Mouse (Mus musculus): ENCODE measurements at regions not wholly inside any gene's neighbourhood (a gene's known extent, or its start where the extent isn't known, plus 50 kb on each side); places are given as distances from the start of the nearest gene placed in this dataset.

GRCm38 (mm10) chr12:77575046-77575445, 337.1 kb downstream of the Fut8 start:
- TF ChIP-seq POLR2A (IDR thresholded peaks at IDR 0.05; ENCODE audit: low read depth, low read length) (no peak), CTCF (IDR thresholded peaks at IDR 0.05; ENCODE audit: extremely low read depth, insufficient read length, insufficient replicate concordance, low read depth, low read length) (no peak)
- Histone ChIP-seq H3K27me3 (ENCODE audit: control insufficient read depth, insufficient read depth, low read length) (no peaks in the 10 kb centered on the region), H3K36me3 (ENCODE audit: control insufficient read depth, insufficient read depth, low read length) (no peaks in the 10 kb centered on the region), H3K27ac (ENCODE audit: insufficient read depth, low read depth, low read length) (no peak overlapping the region), H3K4me3 (ENCODE audit: low read depth, low read length) (no peak overlapping the region), H3K4me1 (ENCODE audit: control insufficient read depth, insufficient read depth, insufficient read length, low read length) (peaks cover 3% of the 10 kb centered on the region; the same call in 1 of the 2 replicates)
- 59% methylated on average over 3 of the region's 3 CpGs for WGBS

- H3K4me1 ChIP-seq (ENCODE audit: control insufficient read depth, insufficient read depth, insufficient read length, low read length), result no peaks in the 10 kb centered on the region
- H3K4me3 ChIP-seq (ENCODE audit: low read depth, low read length), result no peak overlapping the region
- no peaks in the 10 kb centered on the region for H3K27me3 ChIP-seq (ENCODE audit: control insufficient read depth, insufficient read depth, low read length)
- no peaks in the 10 kb centered on the region for H3K36me3 ChIP-seq (ENCODE audit: control insufficient read depth, insufficient read depth, low read length)
- no peak overlapping the region for H3K27ac ChIP-seq (ENCODE audit: insufficient read depth, low read depth, low read length)
- WGBS, result 87% methylated on average over 2 of the region's 2 CpGs
- TF ChIP-seq POLR2A (IDR thresholded peaks at IDR 0.05; ENCODE audit: low read depth, low read length), result no peak
- no peak for TF ChIP-seq CTCF (IDR thresholded peaks at IDR 0.05; ENCODE audit: extremely low read depth, insufficient read length, insufficient replicate concordance, low read depth, low read length)
Measured at GRCm38 (mm10) chr12:77588297-77588696, 350.4 kb downstream of the Fut8 start.

GRCm38 (mm10) chr12:77589416-77589815, 351.5 kb downstream of the Fut8 start:
- TF ChIP-seq CTCF (IDR thresholded peaks at IDR 0.05; ENCODE audit: extremely low read depth, insufficient read length, insufficient replicate concordance, low read depth, low read length) (no peak), POLR2A (IDR thresholded peaks at IDR 0.05; ENCODE audit: low read depth, low read length) (no peak)
- H3K4me1 ChIP-seq (ENCODE audit: control insufficient read depth, insufficient read depth, insufficient read length, low read length), result no peaks in the 10 kb centered on the region
- 77% methylated on average over 5 of the region's 5 CpGs for WGBS
- H3K27ac ChIP-seq (ENCODE audit: insufficient read depth, low read depth, low read length), result no peak overlapping the region
- no peaks in the 10 kb centered on the region for H3K36me3 ChIP-seq (ENCODE audit: control insufficient read depth, insufficient read depth, low read length)
- no peak overlapping the region for H3K4me3 ChIP-seq (ENCODE audit: low read depth, low read length)
- H3K27me3 ChIP-seq (ENCODE audit: control insufficient read depth, insufficient read depth, low read length), result no peaks in the 10 kb centered on the region

GRCm38 (mm10) chr12:77594092-77594491, 356.2 kb downstream of the Fut8 start:
- 88% methylated on average over 1 of the region's 1 CpGs for WGBS
- Histone ChIP-seq H3K27me3 (ENCODE audit: control insufficient read depth, insufficient read depth, low read length) (no peaks in the 10 kb centered on the region), H3K36me3 (ENCODE audit: control insufficient read depth, insufficient read depth, low read length) (no peaks in the 10 kb centered on the region), H3K27ac (ENCODE audit: insufficient read depth, low read depth, low read length) (no peak overlapping the region), H3K4me3 (ENCODE audit: low read depth, low read length) (no peak overlapping the region), H3K4me1 (ENCODE audit: control insufficient read depth, insufficient read depth, insufficient read length, low read length) (no peaks in the 10 kb centered on the region)
- no peak for TF ChIP-seq CTCF (IDR thresholded peaks at IDR 0.05; ENCODE audit: extremely low read depth, insufficient read length, insufficient replicate concordance, low read depth, low read length)
- TF ChIP-seq POLR2A (IDR thresholded peaks at IDR 0.05; ENCODE audit: low read depth, low read length), result no peak

- Histone ChIP-seq H3K36me3 (ENCODE audit: control insufficient read depth, insufficient read depth, low read length) (no peaks in the 10 kb centered on the region), H3K4me3 (ENCODE audit: low read depth, low read length) (no peak overlapping the region), H3K4me1 (ENCODE audit: control insufficient read depth, insufficient read depth, insufficient read length, low read length) (peaks cover 2% of the 10 kb centered on the region; the same call in 1 of the 2 replicates), H3K27me3 (ENCODE audit: control insufficient read depth, insufficient read depth, low read length) (no peaks in the 10 kb centered on the region), H3K27ac (ENCODE audit: insufficient read depth, low read depth, low read length) (no peak overlapping the region)
- no peak for TF ChIP-seq CTCF (IDR thresholded peaks at IDR 0.05; ENCODE audit: extremely low read depth, insufficient read length, insufficient replicate concordance, low read depth, low read length)
- no peak for TF ChIP-seq POLR2A (IDR thresholded peaks at IDR 0.05; ENCODE audit: low read depth, low read length)
- WGBS, result 75% methylated on average over 3 of the region's 3 CpGs
Measured at GRCm38 (mm10) chr12:77594657-77595056, 356.7 kb downstream of the Fut8 start.

GRCm38 (mm10) chr12:77595821-77596220, 357.9 kb downstream of the Fut8 start:
- 87% methylated on average over 5 of the region's 5 CpGs for WGBS
- Histone ChIP-seq H3K4me3 (ENCODE audit: low read depth, low read length) (no peak overlapping the region), H3K27ac (ENCODE audit: insufficient read depth, low read depth, low read length) (no peak overlapping the region), H3K4me1 (ENCODE audit: control insufficient read depth, insufficient read depth, insufficient read length, low read length) (peaks cover 2% of the 10 kb centered on the region; the same call in 1 of the 2 replicates), H3K27me3 (ENCODE audit: control insufficient read depth, insufficient read depth, low read length) (no peaks in the 10 kb centered on the region), H3K36me3 (ENCODE audit: control insufficient read depth, insufficient read depth, low read length) (no peaks in the 10 kb centered on the region)
- TF ChIP-seq POLR2A (IDR thresholded peaks at IDR 0.05; ENCODE audit: low read depth, low read length) (no peak), CTCF (IDR thresholded peaks at IDR 0.05; ENCODE audit: extremely low read depth, insufficient read length, insufficient replicate concordance, low read depth, low read length) (no peak)

- Histone ChIP-seq H3K36me3 (ENCODE audit: control insufficient read depth, insufficient read depth, low read length) (no peaks in the 10 kb centered on the region), H3K4me3 (ENCODE audit: low read depth, low read length) (no peak overlapping the region), H3K27me3 (ENCODE audit: control insufficient read depth, insufficient read depth, low read length) (no peaks in the 10 kb centered on the region), H3K27ac (ENCODE audit: insufficient read depth, low read depth, low read length) (no peak overlapping the region), H3K4me1 (ENCODE audit: control insufficient read depth, insufficient read depth, insufficient read length, low read length) (peaks cover 2% of the 10 kb centered on the region; the same call in 1 of the 2 replicates)
- no peak for TF ChIP-seq CTCF (IDR thresholded peaks at IDR 0.05; ENCODE audit: extremely low read depth, insufficient read length, insufficient replicate concordance, low read depth, low read length)
- TF ChIP-seq POLR2A (IDR thresholded peaks at IDR 0.05; ENCODE audit: low read depth, low read length), result no peak
- 85% methylated on average over 3 of the region's 3 CpGs for WGBS
Measured at GRCm38 (mm10) chr12:77596676-77597075, 358.8 kb downstream of the Fut8 start.

All from small intestine, adult 2 months (tissue).